Mouse (Mus musculus) stomach, embryonic 14.5 days (tissue): ENCODE results near the gene Camta2. TPM values are rescaled to one million over a fixed set of nuclear protein-coding genes. Genes with fewer than 3 reads are reported as not detected.
A peak's percentile ranks its signal among the peaks of the same experiment; 100 is the strongest.

Experiments
- ATAC-seq: fragments of 200-750 bp; cut with Nextera tagmentation; 2 replicates; pipeline ENCODE4 v1.8.0; 2017; ENCODE audit warnings: low read depth, moderate TSS enrichment; ENCODE audit not compliant: insufficient number of reproducible peaks, insufficient read depth, low FRiP score
- H3K27ac ChIP-seq: fragments of 300-500 bp; sonication (generic); 2 replicates; pipeline ENCODE4 v1.5.1; 2014; ENCODE audit warnings: mild to moderate bottlenecking, low read length, moderate library complexity, mixed read lengths
- H3K27me3 ChIP-seq: fragments of 300-500 bp; sonication (generic); 2 replicates; pipeline ENCODE4 v1.6.1; 2014; ENCODE audit warnings: low read length, control low read depth, mixed read lengths; ENCODE audit not compliant: control insufficient read depth, insufficient read depth
- H3K36me3 ChIP-seq: fragments of 300-500 bp; sonication (generic); 2 replicates; pipeline ENCODE4 v1.6.1; 2014; ENCODE audit warnings: mild to moderate bottlenecking, control low read depth, low read length, moderate library complexity, mixed read lengths; ENCODE audit not compliant: control insufficient read depth, insufficient read depth
- H3K4me1 ChIP-seq: fragments of 300-500 bp; sonication (generic); 2 replicates; pipeline ENCODE4 v1.6.1; 2014; ENCODE audit warnings: low read length, control low read depth, mixed read lengths; ENCODE audit not compliant: control insufficient read depth, insufficient read depth
- H3K4me2 ChIP-seq: fragments of 300-500 bp; sonication (generic); replicated peaks from 2 replicates; pipeline ENCODE4 v1.6.1; 2014; ENCODE audit warnings: low read depth, low read length, control low read depth
- H3K4me3 ChIP-seq: fragments of 300-500 bp; sonication (generic); 2 replicates; pipeline ENCODE4 v1.5.1; 2014; ENCODE audit warnings: low read depth, low read length, control low read depth
- H3K9ac ChIP-seq: fragments of 300-500 bp; sonication (generic); replicated peaks from 2 replicates; pipeline ENCODE4 v1.6.1; 2014; ENCODE audit warnings: low read depth, mild to moderate bottlenecking, control low read depth, low read length, moderate library complexity, mixed read lengths
- H3K9me3 ChIP-seq: fragments of 300-500 bp; sonication (generic); 2 replicates; pipeline ENCODE4 v1.6.1; 2016; ENCODE audit warnings: low read depth, low read length, control low read depth; ENCODE audit not compliant: control insufficient read depth
- WGBS: fragments of 180-500 bp; shearing (Covaris S2); extraction: QIAGEN DNeasy Blood & Tissue Kit; methylation state at CpG from one replicate; pipeline ENCODE4 v1.1.7; 2014; 5-methylcytosine and 5-hydroxymethylcytosine counted together
- microRNA-seq: library from miRNA; unstranded; fragments of <30 nt; microRNA quantifications from one replicate; pipeline ENCODE4, GENCODE M21; 2016
- polyA plus RNA-seq: library from polyadenylated mRNA; unstranded; fragments of >200 nt; fragmentation: Nextera tagmentation; extraction: Ambion mirVana; gene quantifications from 2 replicates; pipeline ENCODE4 v1.2.1, GENCODE M21; 2014

Gene Camta2
- polyA plus RNA-seq, 1 experiment from 2014 or later = 19.2 TPM

- no peak for ATAC-seq
These were observed 62.4 kb downstream of the Camta2 start for GRCm38 (mm10) chr11:70625473-70625872.

GRCm38 (mm10) chr11:70623053-70623742 is 64.7 kb downstream of the Camta2 start:
- H3K9me3 ChIP-seq = no peaks in the 10 kb centered on the region
- 72% methylated on average over 10 of the region's 10 CpGs for WGBS
- no peaks in the 10 kb centered on the region for H3K27me3 ChIP-seq
- no peak overlapping the region for H3K4me3 ChIP-seq
- H3K4me1 ChIP-seq = no peaks in the 10 kb centered on the region
- no peak overlapping the region for H3K27ac ChIP-seq
- no peaks in the 10 kb centered on the region for H3K36me3 ChIP-seq
- 0 out of 2 replicates have a peak, but pooled peaks have one; percentile 23 for ATAC-seq
- H3K9ac ChIP-seq = no peak overlapping the region
- no peak overlapping the region for H3K4me2 ChIP-seq

More at GRCm38 (mm10) chr11:70625473-70625872, 62.4 kb downstream of the Camta2 start:
- Histone ChIP-seq H3K4me2 (no peak overlapping the region), H3K27me3 (no peaks in the 10 kb centered on the region), H3K36me3 (no peaks in the 10 kb centered on the region), H3K9ac (no peak overlapping the region), H3K4me1 (no peaks in the 10 kb centered on the region), H3K27ac (no peak overlapping the region), H3K9me3 (no peaks in the 10 kb centered on the region), H3K4me3 (no peak overlapping the region)
- whole genome bisulfite sequencing = 40% methylated on average over 4 of the region's 4 CpGs

- ATAC-seq = no peak; the same call in 1 of the 2 replicates
- no peaks in the 10 kb centered on the region for H3K4me1 ChIP-seq
- 35% methylated on average over 7 of the region's 7 CpGs for WGBS
- no peak overlapping the region for H3K9ac ChIP-seq
- no peak overlapping the region for H3K4me3 ChIP-seq
- H3K9me3 ChIP-seq = no peaks in the 10 kb centered on the region
- H3K4me2 ChIP-seq = no peak overlapping the region
- H3K27ac ChIP-seq = no peak overlapping the region
- H3K36me3 ChIP-seq = no peaks in the 10 kb centered on the region
- no peaks in the 10 kb centered on the region for H3K27me3 ChIP-seq
These were observed 65.7 kb downstream of the Camta2 start for GRCm38 (mm10) chr11:70621972-70622814.

Small RNA genes lying within 50 kb of the gene (microRNA-seq; reads per million reads assigned to microRNA genes)
- gene Mir6925 = not detected

Other genes with a start within 250 kb of the Camta2 start
- gene Med11, start 236.2 kb downstream of the Camta2 start, polyA plus RNA-seq = 48.6 and 49.8 TPM in 2 replicates
- 0.39 and 0.50 TPM in 2 replicates for gene Zmynd15, start 228.7 kb downstream of the Camta2 start, polyA plus RNA-seq
- 7.8 and 8.6 TPM in 2 replicates for gene Cxcl16, start 228.1 kb downstream of the Camta2 start, polyA plus RNA-seq
- gene Tm4sf5, start 182.9 kb downstream of the Camta2 start, polyA plus RNA-seq = 38.6 and 45.2 TPM in 2 replicates
- gene Vmo1, start 173.5 kb downstream of the Camta2 start, polyA plus RNA-seq = 0.39 TPM in 1 of 2 replicates, not detected in the other
- gene Gltpd2, start 168.9 kb downstream of the Camta2 start, polyA plus RNA-seq = 0.43 and 0.81 TPM in 2 replicates
- 709 and 761 TPM in 2 replicates for gene Psmb6, start 162.7 kb downstream of the Camta2 start, polyA plus RNA-seq
- not detected in 2 replicates for gene Gm40193, start 155.2 kb downstream of the Camta2 start, polyA plus RNA-seq
- 11.6 and 13.0 TPM in 2 replicates for gene Pld2, start 148.0 kb downstream of the Camta2 start, polyA plus RNA-seq
- 23.0 and 23.9 TPM in 2 replicates for gene Mink1, start 125.2 kb downstream of the Camta2 start, polyA plus RNA-seq
- not detected in 2 replicates for gene 4930544D05Rik, start 72.3 kb downstream of the Camta2 start, polyA plus RNA-seq
- not detected in 2 replicates for gene Chrne, start 68.9 kb downstream of the Camta2 start, polyA plus RNA-seq
- 0.21 and 0.22 TPM in 2 replicates for gene Gp1ba, start 49.0 kb downstream of the Camta2 start, polyA plus RNA-seq
- 118 and 120 TPM in 2 replicates for gene Rnf167, start 40.9 kb downstream of the Camta2 start, polyA plus RNA-seq
- gene Slc25a11, start 40.6 kb downstream of the Camta2 start, polyA plus RNA-seq = 151 and 157 TPM in 2 replicates
- 2,006 and 2,065 TPM in 2 replicates for gene Pfn1, start 33.5 kb downstream of the Camta2 start, polyA plus RNA-seq
- 12.3 and 14.5 TPM in 2 replicates for gene Eno3, start 30.9 kb downstream of the Camta2 start, polyA plus RNA-seq
- 147 and 170 TPM in 2 replicates for gene Spag7, start 18.7 kb downstream of the Camta2 start, polyA plus RNA-seq
- gene Inca1, start 12.1 kb upstream of the Camta2 start, polyA plus RNA-seq = 1.0 and 1.9 TPM in 2 replicates
- 9.0 and 11.8 TPM in 2 replicates for gene Kif1c, start 12.4 kb upstream of the Camta2 start, polyA plus RNA-seq
- 4.5 and 7.0 TPM in 2 replicates for gene Zfp3, start 76.1 kb upstream of the Camta2 start, polyA plus RNA-seq
- 0.59 and 0.87 TPM in 2 replicates for gene Scimp, start 124.5 kb upstream of the Camta2 start, polyA plus RNA-seq
- gene Rabep1, start 156.7 kb upstream of the Camta2 start, polyA plus RNA-seq = 32.5 and 33.1 TPM in 2 replicates